20 mouse cellular contexts compared by ENCODE assay signal in the genomic region with DNA sequence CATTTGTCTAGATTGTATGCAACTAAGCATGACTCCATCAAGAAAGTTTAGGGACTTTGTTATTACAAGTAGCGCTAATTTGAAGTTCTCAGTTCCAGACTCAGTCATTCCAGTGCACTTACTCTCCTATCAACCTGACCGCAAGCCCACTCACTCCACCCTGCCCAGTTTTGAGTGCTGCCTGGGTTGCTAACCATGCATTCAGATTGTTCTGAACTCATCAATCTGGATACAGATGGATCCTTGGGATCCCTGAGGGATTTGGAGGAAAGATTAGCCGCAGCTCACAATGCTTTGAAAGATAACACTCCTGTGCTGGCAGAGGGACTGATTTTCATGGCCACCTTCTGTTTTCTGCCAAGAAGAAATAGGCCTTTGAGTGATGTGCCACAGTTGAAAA.
DNase-seq lines count a peak whose midpoint lies in the region; ATAC-seq and TF ChIP-seq lines count a peak whose summit lies in the region.
"Had no signal": no experiment of that assay in that cellular context is flagged by ENCODE, and none has a peak within 500 bp of the region (broad histone marks: within the 10 kb centered on the region; RNA-seq: fewer than 3 reads in every experiment).

No protein-coding gene starts in this region.

- H3K4me1 ChIP-seq in embryonic facial prominence, embryonic 14.5 days (ENCODE audit: control insufficient read depth, insufficient read depth, low read length), result no peaks in the 10 kb centered on the region
- H3K4me1 ChIP-seq in embryonic facial prominence, embryonic 10.5 days, result no peaks in the 10 kb centered on the region
- peaks cover 9% of the 10 kb centered on the region for H3K4me1 ChIP-seq in midbrain, embryonic 11.5 days (ENCODE audit: control insufficient read depth, insufficient read depth, low read length)
- peaks cover 7% of the 10 kb centered on the region; the same call in 1 of the 2 replicates for H3K4me1 ChIP-seq in midbrain, postnatal 0 days (ENCODE audit: insufficient read depth, low read length)
- no peaks in the 10 kb centered on the region for H3K4me1 ChIP-seq in neural tube, embryonic 11.5 days (ENCODE audit: control insufficient read depth, insufficient read depth, low read length)
- no peaks in the 10 kb centered on the region for H3K4me1 ChIP-seq in neural tube, embryonic 15.5 days
- H3K4me1 ChIP-seq: embryonic facial prominence, embryonic 13.5 days; heart, embryonic 12.5 days had no signal

- H3K4me2 ChIP-seq in embryonic facial prominence, embryonic 14.5 days (ENCODE audit: low read depth, low read length), result no peak overlapping the region
- no peak overlapping the region for H3K4me2 ChIP-seq in midbrain, embryonic 11.5 days
- H3K4me2 ChIP-seq in midbrain, postnatal 0 days (ENCODE audit: low read depth, low read length, poor library complexity, severe bottlenecking), result no peak overlapping the region
- no peak overlapping the region for H3K4me2 ChIP-seq in neural tube, embryonic 11.5 days (ENCODE audit: low read depth)
- no peak overlapping the region for H3K4me2 ChIP-seq in neural tube, embryonic 15.5 days
- H3K4me2 ChIP-seq: embryonic facial prominence, embryonic 13.5 days; forebrain, embryonic 13.5 days; heart, embryonic 12.5 days; hindbrain, embryonic 13.5 days had no signal

- no peaks in the 10 kb centered on the region for H3K27me3 ChIP-seq in embryonic facial prominence, embryonic 14.5 days (replicated peaks; ENCODE audit: control insufficient read depth, insufficient read depth, low read length)
- H3K27me3 ChIP-seq in embryonic facial prominence, embryonic 10.5 days (replicated peaks; ENCODE audit: low read depth, poor library complexity, severe bottlenecking), result no peaks in the 10 kb centered on the region
- H3K27me3 ChIP-seq in midbrain, embryonic 11.5 days (ENCODE audit: control insufficient read depth, insufficient read depth, low read length), result no peaks in the 10 kb centered on the region
- no peaks in the 10 kb centered on the region for H3K27me3 ChIP-seq in midbrain, postnatal 0 days (ENCODE audit: insufficient read depth, low read length)
- no peaks in the 10 kb centered on the region for H3K27me3 ChIP-seq in neural tube, embryonic 11.5 days (ENCODE audit: control insufficient read depth, insufficient read depth, low read length)
- no peaks in the 10 kb centered on the region for H3K27me3 ChIP-seq in neural tube, embryonic 15.5 days (replicated peaks)
- H3K27me3 ChIP-seq: embryonic facial prominence, embryonic 13.5 days; forebrain, embryonic 13.5 days; heart, embryonic 12.5 days; hindbrain, embryonic 13.5 days had no signal

- no peaks in the 10 kb centered on the region for H3K36me3 ChIP-seq in embryonic facial prominence, embryonic 14.5 days (ENCODE audit: control insufficient read depth, insufficient read depth, low read length)
- no peaks in the 10 kb centered on the region for H3K36me3 ChIP-seq in embryonic facial prominence, embryonic 10.5 days (replicated peaks)
- H3K36me3 ChIP-seq in midbrain, embryonic 11.5 days (ENCODE audit: control insufficient read depth, insufficient read depth, low read length), result no peaks in the 10 kb centered on the region
- H3K36me3 ChIP-seq in midbrain, postnatal 0 days (ENCODE audit: insufficient read depth, low read length), result no peaks in the 10 kb centered on the region; the same call in 1 of the 2 replicates
- H3K36me3 ChIP-seq in neural tube, embryonic 11.5 days (ENCODE audit: control insufficient read depth, insufficient read depth, low read length), result no peaks in the 10 kb centered on the region
- H3K36me3 ChIP-seq in neural tube, embryonic 15.5 days, result no peaks in the 10 kb centered on the region
- H3K36me3 ChIP-seq: embryonic facial prominence, embryonic 13.5 days; heart, embryonic 12.5 days; hindbrain, embryonic 13.5 days had no signal

- H3K9ac ChIP-seq in embryonic facial prominence, embryonic 14.5 days (ENCODE audit: low read depth, low read length), result no peak overlapping the region
- H3K9ac ChIP-seq in midbrain, embryonic 11.5 days (ENCODE audit: low read length), result no peak overlapping the region
- no peak overlapping the region for H3K9ac ChIP-seq in midbrain, postnatal 0 days (replicated peaks; ENCODE audit: low read length, poor library complexity, severe bottlenecking)
- H3K9ac ChIP-seq in neural tube, embryonic 11.5 days (ENCODE audit: low read length), result no peak overlapping the region
- no peak overlapping the region for H3K9ac ChIP-seq in neural tube, embryonic 15.5 days (replicated peaks)
- H3K9ac ChIP-seq: embryonic facial prominence, embryonic 13.5 days; forebrain, embryonic 13.5 days; forebrain, postnatal 0 days; heart, embryonic 12.5 days; hindbrain, embryonic 13.5 days had no signal

- 71% methylated on average over 3 of the region's 3 CpGs for WGBS in embryonic facial prominence, embryonic 14.5 days
- WGBS in embryonic facial prominence, embryonic 10.5 days, result 70% methylated on average over 3 of the region's 3 CpGs
- WGBS in midbrain, embryonic 11.5 days, result 60% methylated on average over 3 of the region's 3 CpGs
- 63% methylated on average over 3 of the region's 3 CpGs for WGBS in midbrain, postnatal 0 days
- 74% methylated on average over 3 of the region's 3 CpGs for WGBS in neural tube, embryonic 11.5 days
- 74% methylated on average over 3 of the region's 3 CpGs for WGBS in neural tube, embryonic 15.5 days

- H3K27ac ChIP-seq in embryonic facial prominence, embryonic 14.5 days (replicated peaks; ENCODE audit: low read depth, low read length), result no peak overlapping the region
- no peak overlapping the region for H3K27ac ChIP-seq in embryonic facial prominence, embryonic 10.5 days (replicated peaks)
- no peak overlapping the region for H3K27ac ChIP-seq in midbrain, embryonic 11.5 days (ENCODE audit: low read depth, low read length)
- no peak overlapping the region for H3K27ac ChIP-seq in midbrain, postnatal 0 days (ENCODE audit: low read depth, low read length)
- 0 out of 2 replicates have a peak overlapping the region, but pooled peaks have one; percentile 6 for H3K27ac ChIP-seq in neural tube, embryonic 11.5 days (ENCODE audit: low read depth, low read length)
- H3K27ac ChIP-seq in neural tube, embryonic 15.5 days (replicated peaks), result no peak overlapping the region
- H3K27ac ChIP-seq: embryonic facial prominence, embryonic 13.5 days; forebrain, embryonic 13.5 days; heart, adult 2 months; hindbrain, embryonic 13.5 days had no signal

- DNase-seq in embryonic facial prominence, embryonic 14.5 days (ENCODE audit: low spot score), result no peak
- DNase-seq in embryonic facial prominence, embryonic 10.5 days (ENCODE audit: low spot score), result no peak
- peak; percentile 81 for DNase-seq in midbrain, embryonic 11.5 days (ENCODE audit: low spot score, missing footprints)
- no peak for DNase-seq in midbrain, postnatal 0 days (ENCODE audit: low spot score)
- no peak for DNase-seq in neural tube, embryonic 11.5 days (ENCODE audit: low spot score)
- peak; percentile 23 for DNase-seq in mesoderm, embryonic 11.5 days (ENCODE audit: low read depth, low spot score)
- no peak for DNase-seq in ovary, adult 18-20 months (ENCODE audit: low spot score)
- DNase-seq: adrenal gland, postnatal 10 days; cerebellum, adult 11-12 months; cerebellum, adult 9-10 months; cerebellum, postnatal 25 days; forebrain, postnatal 0 days; gastrocnemius, postnatal 14 days; heart, adult 2 months had no signal

- peak; percentile 53; the same call in 1 of the 2 replicates for ATAC-seq in embryonic facial prominence, embryonic 14.5 days (ENCODE audit: low read depth)
- ATAC-seq in midbrain, embryonic 11.5 days (ENCODE audit: low FRiP score), result no peak
- ATAC-seq in midbrain, postnatal 0 days (ENCODE audit: low FRiP score), result no peak
- ATAC-seq in neural tube, embryonic 11.5 days (ENCODE audit: insufficient read depth, low FRiP score, low TSS enrichment), result no peak
- ATAC-seq in neural tube, embryonic 15.5 days (ENCODE audit: low FRiP score), result no peak
- ATAC-seq: forebrain, embryonic 13.5 days; forebrain, postnatal 0 days; inflammation-experienced regulatory T-cells, adult 6 months had no signal

- TF ChIP-seq CTCF in midbrain, postnatal 0 days (IDR thresholded peaks at IDR 0.05), result no peak

- H3K4me3 ChIP-seq in embryonic facial prominence, embryonic 14.5 days (ENCODE audit: low read depth, low read length), result no peak overlapping the region
- H3K4me3 ChIP-seq in embryonic facial prominence, embryonic 10.5 days, result no peak overlapping the region
- no peak overlapping the region for H3K4me3 ChIP-seq in midbrain, embryonic 11.5 days (ENCODE audit: low read depth, low read length)
- H3K4me3 ChIP-seq in midbrain, postnatal 0 days (ENCODE audit: low read depth, low read length), result no peak overlapping the region
- H3K4me3 ChIP-seq in neural tube, embryonic 11.5 days (ENCODE audit: low read depth, low read length), result no peak overlapping the region
- no peak overlapping the region for H3K4me3 ChIP-seq in neural tube, embryonic 15.5 days (replicated peaks)
- H3K4me3 ChIP-seq: embryonic facial prominence, embryonic 13.5 days; forebrain, embryonic 13.5 days; heart, adult 2 months; heart, embryonic 12.5 days; hindbrain, embryonic 13.5 days had no signal

- H3K9me3 ChIP-seq in embryonic facial prominence, embryonic 14.5 days (ENCODE audit: control insufficient read depth, low read length), result no peaks in the 10 kb centered on the region
- no peaks in the 10 kb centered on the region for H3K9me3 ChIP-seq in embryonic facial prominence, embryonic 10.5 days
- no peaks in the 10 kb centered on the region for H3K9me3 ChIP-seq in midbrain, embryonic 11.5 days (ENCODE audit: control insufficient read depth, low read length)
- H3K9me3 ChIP-seq in midbrain, postnatal 0 days (ENCODE audit: low read length), result no peaks in the 10 kb centered on the region
- no peaks in the 10 kb centered on the region for H3K9me3 ChIP-seq in neural tube, embryonic 11.5 days (ENCODE audit: control insufficient read depth, low read length)
- no peaks in the 10 kb centered on the region for H3K9me3 ChIP-seq in neural tube, embryonic 15.5 days (replicated peaks)
- H3K9me3 ChIP-seq: embryonic facial prominence, embryonic 13.5 days; forebrain, embryonic 13.5 days; heart, embryonic 12.5 days; hindbrain, embryonic 13.5 days had no signal

Comparison
In these comparisons a context has a peak if more than half of its experiments do, and no peak if none do; other contexts are left out.
1. DNase-seq: peak in midbrain, embryonic 11.5 days (single experiment) and mesoderm, embryonic 11.5 days (single experiment); none in embryonic facial prominence, embryonic 14.5 days (single experiment), embryonic facial prominence, embryonic 10.5 days (single experiment), midbrain, postnatal 0 days (single experiment), neural tube, embryonic 11.5 days (single experiment) and ovary, adult 18-20 months (single experiment).